17 mouse cellular contexts compared by ENCODE assay signal in the genomic region with DNA sequence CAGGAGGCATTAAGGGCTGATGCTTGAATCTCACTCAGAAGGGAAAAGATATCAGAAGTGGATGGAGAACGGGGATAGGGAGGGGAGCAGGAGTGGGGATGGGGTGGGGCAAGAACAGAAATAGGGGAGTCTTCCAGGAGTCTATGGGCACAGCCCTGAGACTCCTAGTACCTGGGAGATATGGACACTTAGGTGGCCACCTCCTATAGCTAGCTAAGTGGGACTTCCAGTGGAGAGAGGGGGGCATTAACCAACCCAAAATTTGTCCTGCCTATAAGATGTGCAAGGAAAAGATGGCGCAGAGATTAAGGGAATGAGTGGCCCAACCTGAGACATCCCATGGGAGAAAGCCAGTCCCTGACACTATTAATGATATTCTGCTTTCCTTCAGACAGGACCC. TPM values are rescaled to one million over a fixed set of nuclear protein-coding genes. Genes with fewer than 3 reads are reported as not detected.
DNase-seq lines count a peak whose midpoint lies in the region; ATAC-seq and TF ChIP-seq lines count a peak whose summit lies in the region.
"Had no signal": no experiment of that assay in that cellular context is flagged by ENCODE, and none has a peak within 500 bp of the region (broad histone marks: within the 10 kb centered on the region; RNA-seq: fewer than 3 reads in every experiment).

No protein-coding gene starts in this region.

- TF ChIP-seq EP300 in stomach, postnatal 0 days (optimal IDR thresholded peaks at IDR 0.05), result no peak

- TF ChIP-seq CTCF in stomach, postnatal 0 days (IDR thresholded peaks at IDR 0.05; ENCODE audit: low read depth), result no peak

- ATAC-seq in heart, embryonic 15.5 days (replicated peaks; ENCODE audit: insufficient number of reproducible peaks, insufficient read depth, low FRiP score, low read depth), result no peak
- no peak for ATAC-seq in heart, embryonic 11.5 days (replicated peaks; ENCODE audit: insufficient number of reproducible peaks, low FRiP score, low TSS enrichment)
- ATAC-seq in liver, embryonic 12.5 days, result no peak; the same call in 1 of the 2 replicates
- ATAC-seq in liver, embryonic 11.5 days (replicated peaks; ENCODE audit: low FRiP score), result no peak
- 0 out of 2 replicates have a peak, but pooled peaks have one; percentile 16 for ATAC-seq in stomach, embryonic 15.5 days (ENCODE audit: insufficient read depth, low FRiP score, low read depth)
- no peak for ATAC-seq in stomach, postnatal 0 days (ENCODE audit: low FRiP score, low TSS enrichment)

- peaks cover 4% of the 10 kb centered on the region for H3K4me1 ChIP-seq in heart, embryonic 15.5 days (replicated peaks)
- peaks cover 2% of the 10 kb centered on the region; the same call in 1 of the 2 replicates for H3K4me1 ChIP-seq in heart, embryonic 11.5 days (ENCODE audit: control insufficient read depth, insufficient read depth, low read length)
- H3K4me1 ChIP-seq in liver, embryonic 12.5 days, result peaks cover 18% of the 10 kb centered on the region
- H3K4me1 ChIP-seq in liver, embryonic 11.5 days (replicated peaks; ENCODE audit: control insufficient read depth, insufficient read depth, low read length), result peaks cover 7% of the 10 kb centered on the region
- H3K4me1 ChIP-seq in stomach, embryonic 15.5 days, result no peaks in the 10 kb centered on the region; the same call in 1 of the 2 replicates
- H3K4me1 ChIP-seq in stomach, postnatal 0 days (replicated peaks; ENCODE audit: control insufficient read depth, insufficient read depth), result no peaks in the 10 kb centered on the region

- DNase-seq in liver, embryonic 11.5 days (ENCODE audit: low spot score), result no peak
- no peak for DNase-seq in stomach, postnatal 0 days (ENCODE audit: low spot score)
- DNase-seq in spleen, postnatal 36 days (ENCODE audit: low spot score in 2 of 2), result no peak
- DNase-seq: adrenal gland, postnatal 36 days; B cell, adult 2 months; cerebellum, adult 2 months; cerebellum, postnatal 36 days; heart, postnatal 4 days; lung, adult 18-20 months; lung, postnatal 14 days; right cerebral cortex, postnatal 14 days had no signal

- WGBS in heart, embryonic 15.5 days, result 64% methylated on average over 2 of the region's 2 CpGs
- 70% methylated on average over 2 of the region's 2 CpGs for WGBS in heart, embryonic 11.5 days (ENCODE audit: insufficient replicate concordance)
- 61% methylated on average over 2 of the region's 2 CpGs for WGBS in liver, embryonic 12.5 days (ENCODE audit: insufficient replicate concordance)
- WGBS in liver, embryonic 11.5 days, result 59% methylated on average over 2 of the region's 2 CpGs
- 76% methylated on average over 2 of the region's 2 CpGs for WGBS in stomach, embryonic 15.5 days
- 72% methylated on average over 2 of the region's 2 CpGs for WGBS in stomach, postnatal 0 days

- H3K27me3 ChIP-seq in heart, embryonic 15.5 days, result no peaks in the 10 kb centered on the region
- no peaks in the 10 kb centered on the region for H3K27me3 ChIP-seq in heart, embryonic 11.5 days (ENCODE audit: control insufficient read depth, insufficient read depth, low read length)
- H3K27me3 ChIP-seq in liver, embryonic 12.5 days (replicated peaks), result no peaks in the 10 kb centered on the region
- H3K27me3 ChIP-seq in liver, embryonic 11.5 days (replicated peaks; ENCODE audit: control insufficient read depth, insufficient read depth, low read length), result no peaks in the 10 kb centered on the region
- no peaks in the 10 kb centered on the region for H3K27me3 ChIP-seq in stomach, embryonic 15.5 days (replicated peaks)
- no peaks in the 10 kb centered on the region for H3K27me3 ChIP-seq in stomach, postnatal 0 days (ENCODE audit: control insufficient read depth, insufficient read depth, low read length)
- H3K27me3 ChIP-seq: limb, embryonic 13.5 days had no signal

- H3K9ac ChIP-seq in heart, embryonic 15.5 days, result no peak overlapping the region
- no peak overlapping the region for H3K9ac ChIP-seq in heart, embryonic 11.5 days (ENCODE audit: low read depth, low read length)
- no peak overlapping the region for H3K9ac ChIP-seq in liver, embryonic 12.5 days
- no peak overlapping the region for H3K9ac ChIP-seq in liver, embryonic 11.5 days (ENCODE audit: low read depth, low read length)
- H3K9ac ChIP-seq in stomach, embryonic 15.5 days, result no peak overlapping the region
- H3K9ac ChIP-seq in stomach, postnatal 0 days (ENCODE audit: low read length), result no peak overlapping the region
- H3K9ac ChIP-seq: limb, embryonic 13.5 days had no signal

- peak overlapping the region; percentile 51 for H3K27ac ChIP-seq in heart, embryonic 15.5 days
- H3K27ac ChIP-seq in heart, embryonic 11.5 days (ENCODE audit: low read depth, low read length), result no peak overlapping the region
- peak overlapping the region; percentile 45; the same call in 1 of the 2 replicates for H3K27ac ChIP-seq in liver, embryonic 12.5 days
- H3K27ac ChIP-seq in liver, embryonic 11.5 days (ENCODE audit: low read depth, low read length), result no peak overlapping the region
- no peak overlapping the region for H3K27ac ChIP-seq in stomach, embryonic 15.5 days
- H3K27ac ChIP-seq in stomach, postnatal 0 days (replicated peaks), result no peak overlapping the region
- H3K27ac ChIP-seq: heart, embryonic 10.5 days; limb, embryonic 13.5 days had no signal

- H3K9me3 ChIP-seq in heart, embryonic 15.5 days (replicated peaks), result no peaks in the 10 kb centered on the region
- H3K9me3 ChIP-seq in heart, embryonic 11.5 days (replicated peaks; ENCODE audit: control insufficient read depth, low read length), result no peaks in the 10 kb centered on the region
- no peaks in the 10 kb centered on the region for H3K9me3 ChIP-seq in liver, embryonic 12.5 days (replicated peaks)
- no peaks in the 10 kb centered on the region for H3K9me3 ChIP-seq in liver, embryonic 11.5 days (ENCODE audit: control insufficient read depth, low read length)
- H3K9me3 ChIP-seq in stomach, embryonic 15.5 days, result no peaks in the 10 kb centered on the region
- H3K9me3 ChIP-seq in stomach, postnatal 0 days (ENCODE audit: control insufficient read depth, low read length), result no peaks in the 10 kb centered on the region
- H3K9me3 ChIP-seq: heart, embryonic 10.5 days; limb, embryonic 13.5 days had no signal

- H3K36me3 ChIP-seq in heart, embryonic 15.5 days, result peaks cover 48% of the 10 kb centered on the region
- H3K36me3 ChIP-seq in heart, embryonic 11.5 days (ENCODE audit: control insufficient read depth, insufficient read depth, low read length), result peaks cover 26% of the 10 kb centered on the region
- H3K36me3 ChIP-seq in liver, embryonic 12.5 days, result peaks cover 65% of the 10 kb centered on the region
- peaks cover 35% of the 10 kb centered on the region for H3K36me3 ChIP-seq in liver, embryonic 11.5 days (ENCODE audit: control insufficient read depth, insufficient read depth, low read length)
- H3K36me3 ChIP-seq in stomach, embryonic 15.5 days, result peaks cover 26% of the 10 kb centered on the region
- H3K36me3 ChIP-seq in stomach, postnatal 0 days (ENCODE audit: control insufficient read depth, insufficient read depth, low read length), result peaks cover 25% of the 10 kb centered on the region

- no peak overlapping the region for H3K4me3 ChIP-seq in heart, embryonic 15.5 days
- no peak overlapping the region for H3K4me3 ChIP-seq in heart, embryonic 11.5 days (ENCODE audit: low read depth, low read length)
- no peak overlapping the region for H3K4me3 ChIP-seq in liver, embryonic 12.5 days
- H3K4me3 ChIP-seq in liver, embryonic 11.5 days (ENCODE audit: low read depth, low read length), result no peak overlapping the region
- H3K4me3 ChIP-seq in stomach, embryonic 15.5 days (replicated peaks), result no peak overlapping the region
- H3K4me3 ChIP-seq in stomach, postnatal 0 days (ENCODE audit: low read depth, low read length), result no peak overlapping the region
- H3K4me3 ChIP-seq: heart, embryonic 10.5 days; limb, embryonic 13.5 days had no signal

- H3K4me2 ChIP-seq in heart, embryonic 15.5 days, result no peak overlapping the region
- no peak overlapping the region for H3K4me2 ChIP-seq in heart, embryonic 11.5 days
- no peak overlapping the region for H3K4me2 ChIP-seq in liver, embryonic 12.5 days
- H3K4me2 ChIP-seq in liver, embryonic 11.5 days, result no peak overlapping the region
- H3K4me2 ChIP-seq in stomach, embryonic 15.5 days, result no peak overlapping the region
- H3K4me2 ChIP-seq in stomach, postnatal 0 days (replicated peaks; ENCODE audit: low read depth), result no peak overlapping the region
- H3K4me2 ChIP-seq: limb, embryonic 13.5 days had no signal

RNA-seq across cellular contexts. Expression of gene Rps6, which starts 5.9 kb away (rescaled TPM):
- polyA plus RNA-seq in heart, embryonic 15.5 days (2015; fragmentation: Nextera tagmentation; extraction: Ambion mirVana), result 405 and 410 TPM in 2 replicates
- 577 and 587 TPM in 2 replicates for polyA plus RNA-seq in heart, embryonic 11.5 days (2014; fragmentation: Nextera tagmentation; extraction: Ambion mirVana)
- 704 and 734 TPM in 2 replicates for polyA plus RNA-seq in liver, embryonic 12.5 days (2016; fragmentation: Nextera tagmentation; extraction: Ambion mirVana)
- polyA plus RNA-seq in liver, embryonic 11.5 days (2014; fragmentation: Nextera tagmentation; extraction: Ambion mirVana), result 1,053 and 1,060 TPM in 2 replicates
- polyA plus RNA-seq in stomach, embryonic 15.5 days (2015; fragmentation: Nextera tagmentation; extraction: Ambion mirVana), result 580 and 764 TPM in 2 replicates
- 601 and 619 TPM in 2 replicates for polyA plus RNA-seq in stomach, postnatal 0 days (2015; fragmentation: Nextera tagmentation; extraction: Ambion mirVana)

RNA-seq across cellular contexts. Expression of gene Acer2, which starts 22.9 kb away (rescaled TPM):
- 28.6 and 30.4 TPM in 2 replicates for polyA plus RNA-seq in heart, embryonic 15.5 days (2015; fragmentation: Nextera tagmentation; extraction: Ambion mirVana)
- polyA plus RNA-seq in heart, embryonic 11.5 days (2014; fragmentation: Nextera tagmentation; extraction: Ambion mirVana), result 34.1 and 38.3 TPM in 2 replicates
- 8.1 and 8.4 TPM in 2 replicates for polyA plus RNA-seq in liver, embryonic 12.5 days (2016; fragmentation: Nextera tagmentation; extraction: Ambion mirVana)
- polyA plus RNA-seq in liver, embryonic 11.5 days (2014; fragmentation: Nextera tagmentation; extraction: Ambion mirVana), result 16.3 and 19.4 TPM in 2 replicates
- polyA plus RNA-seq in stomach, embryonic 15.5 days (2015; fragmentation: Nextera tagmentation; extraction: Ambion mirVana), result 24.6 and 24.7 TPM in 2 replicates
- polyA plus RNA-seq in stomach, postnatal 0 days (2015; fragmentation: Nextera tagmentation; extraction: Ambion mirVana), result 15.9 and 16.2 TPM in 2 replicates

Comparison
In these comparisons a context has a peak if more than half of its experiments do, and no peak if none do; other contexts are left out.
1. H3K27ac ChIP-seq: peak in heart, embryonic 15.5 days (single experiment) and liver, embryonic 12.5 days (single experiment); none in heart, embryonic 11.5 days (single experiment), liver, embryonic 11.5 days (single experiment), stomach, embryonic 15.5 days (single experiment) and stomach, postnatal 0 days (single experiment).